Mouse (Mus musculus): ENCODE results near the gene Pigh. TPM values are rescaled to one million over a fixed set of nuclear protein-coding genes. Genes with fewer than 3 reads are reported as not detected.
A peak's percentile ranks its signal among the peaks of the same experiment; 100 is the strongest.

The Pigh gene
- total RNA-seq, 1 experiment from 2014 or later, result 8.2 TPM

DNA sequence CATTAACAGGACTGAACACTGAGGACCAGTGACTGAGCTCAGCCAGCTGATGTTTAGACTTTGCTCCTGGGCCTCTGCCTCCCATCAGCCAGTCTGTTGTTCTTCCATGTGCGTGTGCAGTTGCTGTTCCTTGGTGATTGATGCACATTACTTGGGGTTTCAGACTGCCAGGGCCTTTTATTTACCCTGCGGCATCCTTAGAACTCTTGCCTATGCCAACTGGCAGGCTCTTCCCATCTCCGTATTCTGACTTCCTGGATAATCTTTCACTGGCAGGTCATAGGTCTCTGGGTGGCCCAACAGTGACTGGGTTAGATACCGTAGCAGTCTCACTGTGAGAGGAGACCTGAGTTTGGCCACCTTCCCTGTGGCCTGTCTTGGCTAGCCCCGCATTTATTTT is 21.9 kb downstream of the Pigh start:
- DNase-seq, result no peak

DNA sequence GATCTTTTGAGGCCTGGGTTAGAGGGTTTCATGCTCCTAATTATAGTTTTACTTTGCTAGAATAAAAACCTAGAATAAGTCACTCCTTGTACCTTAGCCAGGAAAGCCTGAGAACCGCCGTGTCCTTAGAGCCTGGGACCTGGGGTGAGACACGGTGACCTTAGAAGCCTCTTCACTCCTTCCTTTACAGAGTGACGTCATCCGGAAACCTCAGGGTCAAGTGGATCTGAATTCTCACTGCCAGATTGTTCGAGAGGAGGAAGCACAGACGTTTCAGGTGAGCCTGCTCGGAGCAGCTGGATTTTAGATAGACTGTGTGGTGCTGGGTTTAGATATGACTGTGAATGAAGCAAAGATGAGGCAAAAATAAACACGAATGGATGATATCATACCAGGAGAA is 23.0 kb downstream of the Pigh start:
- DNase-seq, result no peak

DNA sequence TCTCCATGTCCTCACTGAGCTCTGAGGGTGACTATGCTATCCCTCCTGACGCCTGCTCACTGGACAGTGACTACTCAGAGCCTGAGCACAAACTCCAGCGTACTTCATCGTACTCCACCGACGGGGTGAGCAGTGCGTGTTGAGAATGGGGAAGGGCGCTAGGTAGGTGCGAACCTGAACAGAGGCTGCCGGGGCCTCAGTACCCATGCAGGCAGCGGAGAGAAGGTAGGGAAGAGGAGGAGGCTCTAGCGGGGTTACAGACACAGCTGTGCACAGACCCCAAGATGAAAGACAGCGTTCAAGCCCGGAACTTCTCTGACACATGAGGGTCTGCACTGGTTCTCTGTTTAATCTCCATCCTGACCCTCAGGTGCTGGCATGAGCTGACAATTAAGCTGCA is 25.0 kb downstream of the Pigh start:
- no peak for DNase-seq

DNA sequence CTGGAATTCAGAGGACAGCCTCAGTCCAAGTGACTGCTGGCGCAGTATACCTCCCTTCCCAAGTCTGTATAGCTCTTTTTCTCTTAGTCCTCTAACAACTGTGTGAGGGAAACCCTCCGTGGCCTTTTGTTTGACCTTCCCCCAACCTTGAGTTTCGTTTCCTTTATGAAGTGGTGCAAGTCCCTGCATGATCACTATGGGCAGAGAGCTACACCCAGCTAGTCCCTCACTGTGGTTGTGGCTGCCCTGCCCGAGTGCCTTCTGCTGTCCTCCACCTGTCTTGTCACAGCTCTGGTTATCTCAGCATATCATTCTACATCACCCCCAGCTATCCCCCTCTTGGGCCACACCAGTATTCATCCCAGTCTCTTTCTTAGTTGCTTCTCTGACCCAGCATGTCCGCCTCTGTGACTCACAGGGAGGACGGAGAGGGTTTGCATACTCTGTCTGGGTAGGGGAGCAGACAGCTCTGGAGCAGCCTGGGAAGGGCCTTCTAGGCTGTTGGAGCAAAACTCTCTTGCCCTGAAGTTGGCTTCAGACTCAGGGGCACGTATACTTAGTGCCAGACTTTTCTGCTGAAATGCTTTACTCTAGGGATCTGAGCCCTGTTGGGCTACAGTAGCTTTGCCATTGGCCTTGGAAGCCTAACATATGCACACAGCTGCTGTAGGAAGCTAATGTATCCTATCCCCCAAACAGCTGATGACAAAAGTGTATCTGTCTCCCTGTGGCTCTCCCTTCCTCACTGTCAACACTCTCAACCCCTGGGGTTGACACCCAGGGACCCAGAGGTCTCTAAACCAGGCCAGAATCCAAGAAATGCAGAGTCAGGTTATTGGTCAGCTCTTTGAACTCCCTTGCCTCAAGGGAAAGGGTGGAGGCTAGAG is 28.4 kb downstream of the Pigh start:
- DNase-seq, result peak; percentile 7

DNA sequence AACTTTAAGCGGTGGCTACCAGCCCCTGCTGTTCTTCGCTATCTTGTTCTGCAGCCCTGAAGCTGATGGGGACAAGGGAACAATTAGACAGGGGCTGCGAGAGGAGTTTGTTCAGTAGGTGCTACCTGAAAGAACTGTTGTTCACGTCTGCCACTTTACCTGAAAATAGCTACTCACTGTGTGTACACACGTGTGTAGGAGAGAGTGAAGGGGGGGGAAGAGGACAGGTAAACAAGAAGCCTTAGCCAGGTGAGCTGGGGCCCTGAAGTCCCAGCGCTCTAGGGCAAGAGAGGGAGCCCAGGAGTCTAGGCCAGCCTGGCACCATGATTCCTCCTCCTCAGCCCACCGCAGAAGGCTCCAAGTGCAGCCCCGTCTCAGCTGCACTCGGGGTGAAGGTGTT is 29.3 kb downstream of the Pigh start:
- no peak for DNase-seq

DNA sequence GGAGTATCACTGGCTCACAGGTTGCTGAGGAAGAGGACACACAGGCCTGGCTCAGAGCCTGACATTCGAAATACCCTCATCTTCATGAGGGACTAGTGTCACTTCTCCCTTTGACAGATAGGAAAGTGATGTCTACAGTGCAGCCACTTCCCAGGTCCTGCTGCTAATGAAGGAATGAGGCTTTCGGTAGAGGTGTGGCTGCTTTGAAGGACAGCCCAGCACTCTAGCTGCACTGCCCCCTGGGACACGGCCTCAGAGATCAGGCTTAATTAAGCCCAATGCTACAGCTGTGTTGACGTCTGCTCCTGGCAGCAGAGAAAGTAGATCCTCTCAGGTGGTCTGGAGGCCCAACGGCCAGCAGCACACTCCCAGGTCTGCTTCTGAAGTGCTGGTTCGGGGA is 29.9 kb downstream of the Pigh start:
- no peak for DNase-seq

DNA sequence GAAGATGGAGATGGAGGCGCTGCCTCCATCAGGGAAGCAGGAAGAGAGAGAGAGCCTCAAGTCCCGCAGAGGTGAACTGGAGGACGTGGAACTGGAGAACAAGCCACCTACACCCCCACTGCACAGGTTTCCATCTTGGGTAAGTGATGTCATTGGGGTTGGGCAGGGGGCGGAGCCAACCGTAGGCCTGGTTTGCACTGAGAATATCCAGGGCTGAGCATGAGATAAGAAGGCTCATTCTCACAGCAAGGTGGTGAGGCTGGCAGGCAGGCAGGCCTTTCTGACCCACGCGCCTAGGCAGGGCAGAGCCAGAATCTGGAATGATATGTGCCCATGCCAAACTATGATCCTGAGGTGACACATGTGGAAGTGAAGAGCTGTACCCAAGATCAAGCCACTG is 34.2 kb downstream of the Pigh start:
- DNase-seq, result peak; percentile 24

DNA sequence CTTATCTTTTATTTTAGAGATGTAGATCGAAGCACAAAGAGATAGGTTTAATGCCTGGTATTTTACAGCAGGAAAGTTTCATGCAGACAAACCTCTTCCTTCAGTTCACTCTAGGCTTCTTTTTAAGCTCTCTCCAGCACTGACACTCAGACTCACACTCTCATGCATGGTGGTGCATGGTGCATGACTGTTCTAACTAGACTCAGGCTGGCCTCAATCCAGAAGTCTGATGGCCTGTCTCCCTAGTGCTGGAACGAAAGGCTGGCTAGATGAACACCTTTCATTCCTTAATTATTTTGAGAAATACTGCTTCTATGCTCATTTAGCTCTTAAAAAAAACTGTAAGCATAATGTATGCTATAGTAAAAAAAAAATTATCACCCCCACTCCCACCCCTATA is 37.4 kb downstream of the Pigh start:
- DNase-seq, result no peak

DNA sequence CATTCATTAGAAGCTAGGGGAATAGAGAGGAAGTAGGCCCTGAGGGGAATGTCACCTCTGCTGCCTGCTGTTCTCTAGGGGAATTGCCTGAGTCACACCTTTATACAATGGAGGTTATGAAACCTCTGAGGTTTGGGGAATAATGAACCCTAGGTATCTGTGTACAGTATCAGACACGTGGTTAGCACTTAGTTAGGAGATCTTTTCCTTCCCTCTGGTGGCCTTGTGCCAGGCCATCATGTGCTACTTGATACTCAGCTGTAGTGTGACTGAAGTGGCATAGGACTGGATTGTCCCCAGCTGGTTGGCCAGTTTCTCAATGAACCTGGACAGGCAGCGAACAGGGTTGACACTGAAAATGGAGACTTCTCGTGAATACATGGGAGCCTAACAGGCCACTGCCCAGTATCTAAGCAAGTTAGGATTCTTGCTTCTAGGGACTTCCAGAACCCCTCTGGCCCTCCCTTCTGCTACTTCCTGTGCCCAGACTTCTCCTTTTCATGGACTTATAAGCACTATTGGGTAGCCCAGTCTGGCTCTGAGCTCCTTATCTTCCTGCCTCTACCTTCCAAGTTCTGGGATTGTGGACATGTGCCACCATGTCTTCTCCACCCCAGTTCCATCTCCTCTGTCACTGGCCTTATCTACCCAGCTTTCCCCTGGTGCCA is 38.8 kb downstream of the Pigh start:
- no peak for DNase-seq

DNA sequence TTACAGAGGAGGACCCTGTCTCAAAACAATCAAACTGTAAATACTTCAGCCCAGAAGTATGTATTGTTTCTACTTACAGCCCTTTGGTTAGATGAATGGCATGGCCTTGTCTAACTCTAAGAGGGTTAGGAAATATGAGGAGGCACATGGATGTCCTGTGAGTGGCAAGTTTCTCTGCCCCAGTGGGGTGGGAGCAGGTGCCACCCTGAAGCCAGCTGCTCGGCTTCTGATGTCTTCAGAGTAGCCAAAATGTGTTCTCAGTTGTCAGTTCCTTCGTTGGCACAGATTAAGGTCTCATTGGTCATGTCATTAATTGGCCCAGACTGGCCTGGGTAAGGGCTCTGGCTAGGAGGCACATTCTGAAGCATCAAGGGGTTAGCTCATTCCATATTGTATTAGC is 39.6 kb downstream of the Pigh start:
- no peak for DNase-seq

DNA sequence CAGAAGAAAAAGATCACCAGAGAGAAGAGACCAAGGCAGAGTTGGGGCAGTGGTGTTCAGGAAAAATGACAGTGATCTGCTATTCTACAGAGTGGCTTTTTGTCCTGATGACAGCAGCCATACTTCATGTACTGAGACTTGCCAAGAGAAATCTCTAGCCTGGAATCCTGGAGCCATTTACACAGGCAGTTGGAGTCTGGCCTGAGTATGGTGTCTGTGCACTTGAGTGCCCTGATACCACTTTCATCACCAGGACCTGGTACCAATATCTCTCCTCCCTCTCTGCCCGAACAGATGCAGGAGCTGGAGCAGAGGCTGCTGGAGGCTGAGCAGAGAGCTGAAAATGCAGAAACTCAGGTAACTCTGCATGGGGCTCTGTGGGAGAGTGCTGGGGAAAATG is 40.6 kb downstream of the Pigh start:
- DNase-seq, result no peak

DNA sequence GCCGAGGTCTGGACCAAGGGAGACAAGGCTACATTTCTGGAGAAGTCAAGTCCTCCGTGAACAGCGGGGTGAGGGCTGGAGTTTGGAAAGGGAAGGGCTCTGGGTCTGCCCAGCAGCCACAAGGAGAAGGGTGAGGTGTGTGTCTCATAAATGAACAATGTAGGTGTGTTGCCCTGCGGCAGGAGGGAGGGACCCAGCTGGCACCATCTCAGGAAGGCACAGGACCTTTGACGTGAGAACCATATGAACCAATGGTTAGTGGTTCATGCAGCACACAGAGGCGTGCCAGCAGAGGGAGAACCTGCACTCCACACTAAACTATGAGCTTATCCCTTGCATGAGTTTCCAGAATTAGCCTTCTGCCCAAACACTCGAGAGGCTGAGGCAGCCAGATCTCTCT is 42.2 kb downstream of the Pigh start:
- no peak for DNase-seq

DNA sequence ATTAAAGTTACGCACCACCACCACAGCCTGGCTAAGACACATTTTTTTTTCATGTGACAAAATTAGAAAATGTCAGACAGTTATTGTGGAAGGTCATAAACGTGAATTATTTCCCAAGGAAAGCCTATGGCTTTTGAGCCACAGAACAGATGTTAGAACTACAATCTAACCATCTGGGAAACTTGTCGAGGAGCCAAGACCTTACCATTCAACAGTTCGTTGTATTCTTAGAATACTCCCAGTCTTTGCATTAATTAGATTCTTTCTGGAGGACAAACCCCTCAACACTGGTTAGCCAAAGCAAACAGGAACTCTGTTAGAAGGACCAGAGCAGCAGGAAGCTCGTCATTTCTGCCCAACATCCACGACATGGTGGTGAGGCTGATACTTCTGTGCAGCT is 43.3 kb downstream of the Pigh start:
- DNase-seq, result no peak

DNA sequence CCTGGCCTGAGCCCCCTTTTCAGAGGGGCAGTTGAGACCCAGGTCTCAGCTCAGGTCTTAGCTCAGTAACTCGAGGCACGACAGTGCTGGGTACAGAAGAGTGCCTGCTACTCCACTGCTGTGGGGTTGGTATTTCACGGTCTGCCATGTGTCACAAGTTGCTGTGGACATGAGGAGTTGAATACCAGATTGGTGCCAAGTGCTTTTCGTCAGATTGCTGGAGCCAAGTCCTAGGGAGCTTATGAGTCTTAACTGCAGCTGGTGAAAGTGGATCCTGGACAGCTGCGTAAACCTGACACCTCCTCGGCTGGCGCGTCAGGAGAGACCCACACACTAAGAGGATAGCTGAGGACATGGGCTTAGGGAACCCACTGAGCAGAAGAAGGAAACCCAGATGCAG is 44.8 kb downstream of the Pigh start:
- no peak for DNase-seq

DNA sequence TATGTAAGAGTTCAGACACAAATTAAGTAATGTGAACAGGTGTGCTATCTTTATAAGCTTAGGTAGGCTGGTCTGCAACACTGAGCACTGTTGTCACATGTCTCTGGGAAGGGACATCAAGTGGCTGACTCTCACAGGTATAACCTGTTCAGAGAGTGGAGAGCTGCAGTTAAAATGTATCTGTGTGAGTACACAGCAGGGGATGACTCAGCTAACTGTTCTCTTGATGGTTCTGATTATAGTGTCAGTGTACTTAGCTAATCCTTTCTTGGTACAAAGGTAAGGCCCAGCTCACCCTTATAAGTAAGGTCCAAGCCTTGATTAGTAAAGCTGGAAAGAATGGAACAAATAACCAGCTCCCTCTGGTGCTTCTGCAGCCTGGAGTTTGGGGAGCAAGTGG is 48.0 kb downstream of the Pigh start:
- DNase-seq, result no peak

DNA sequence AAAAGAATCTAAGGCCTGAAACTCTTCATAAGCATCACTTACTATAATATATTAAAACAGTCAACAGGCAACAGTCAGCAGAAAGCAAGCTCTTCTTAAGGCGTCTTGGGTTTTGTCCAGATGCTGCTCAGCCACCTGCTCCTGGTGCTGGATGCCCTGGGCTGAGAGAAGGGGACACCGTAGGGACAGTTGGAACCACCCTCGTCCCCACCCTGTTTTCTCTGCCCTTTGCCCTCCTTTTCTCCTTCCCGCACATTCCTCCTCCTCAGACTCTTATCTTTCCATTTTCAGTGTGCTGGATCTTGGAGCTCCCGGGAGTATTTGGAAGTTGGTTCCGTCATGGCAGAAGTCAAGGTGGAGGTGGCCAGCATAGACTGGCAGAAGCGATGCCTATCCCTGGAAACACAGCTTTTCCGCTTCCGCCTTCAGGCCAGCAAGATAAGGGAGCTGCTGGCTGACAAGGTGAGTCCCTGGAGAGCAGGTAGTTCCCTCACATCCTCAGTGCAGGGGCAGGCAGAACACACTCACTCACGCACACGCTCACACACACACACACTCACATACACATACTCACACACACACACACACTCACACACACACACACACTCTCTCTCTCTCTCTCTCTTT is 49.1 kb downstream of the Pigh start:
- DNase-seq, result no peak

DNA sequence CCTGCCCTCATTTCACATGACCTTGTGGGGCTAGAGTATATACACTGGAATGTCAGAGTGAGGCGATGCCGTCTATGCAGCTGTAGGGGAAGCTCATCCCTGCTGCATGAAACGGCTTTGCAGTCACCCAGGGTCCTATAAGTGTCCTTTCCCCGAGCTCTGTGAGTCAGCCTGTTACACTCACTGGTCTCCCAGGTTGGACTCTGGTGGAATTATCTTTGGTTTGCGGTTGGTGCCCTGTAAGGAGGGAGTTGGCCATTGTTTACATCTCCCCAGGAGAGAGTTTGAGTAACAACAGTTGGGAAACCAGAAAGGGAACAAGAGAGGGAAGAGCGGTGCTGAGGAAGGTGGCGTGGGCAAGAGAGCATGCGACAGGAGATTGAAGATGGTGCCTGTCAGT is 49.7 kb downstream of the Pigh start:
- no peak for DNase-seq

DNA sequence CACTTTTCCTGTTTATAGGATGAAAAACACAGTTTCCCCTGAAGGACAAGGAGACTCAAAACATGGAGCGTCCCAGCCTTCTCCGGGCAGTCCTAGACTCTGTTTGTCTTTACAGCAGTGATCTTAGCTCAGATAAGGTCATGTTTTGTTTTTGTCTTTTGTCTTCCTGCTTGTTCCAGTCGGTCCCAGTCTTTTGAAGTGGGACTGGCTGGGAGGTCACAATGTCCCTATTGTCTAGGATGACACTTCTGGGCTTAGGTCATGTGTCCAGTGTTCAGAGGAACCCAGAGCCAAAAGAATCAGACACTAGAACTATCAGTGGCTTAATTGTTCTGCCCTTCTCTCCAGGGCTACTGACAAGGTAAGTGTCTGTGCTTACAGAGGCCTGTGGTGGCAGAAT is 54.1 kb downstream of the Pigh start:
- DNase-seq, result no peak

DNA sequence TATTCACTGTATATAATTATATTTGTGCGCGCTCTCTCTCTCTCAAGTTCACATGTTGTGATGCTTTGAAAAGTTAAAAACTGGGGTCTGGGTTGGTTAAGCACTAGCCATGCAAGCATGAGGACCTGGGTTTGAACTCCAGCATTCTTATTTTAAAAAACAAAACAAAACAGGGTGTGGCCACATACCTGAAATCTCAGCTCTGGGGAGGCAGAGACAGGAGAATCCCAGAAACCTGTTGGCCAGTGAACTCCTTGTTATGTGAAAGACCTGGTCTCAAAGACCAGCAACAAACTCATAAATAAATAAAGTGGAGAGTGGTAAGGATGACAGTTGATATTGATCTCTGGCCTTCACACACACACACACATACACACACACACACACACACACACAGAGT is 55.1 kb downstream of the Pigh start:
- DNase-seq, result no peak
